Mouse (Mus musculus) liver, embryonic 16.5 days (tissue): ENCODE data around the gene Tmem56. TPM values are rescaled to one million over a fixed set of nuclear protein-coding genes. Genes with fewer than 3 reads are reported as not detected.

Experiments used
- ATAC-seq: fragments of 200-750 bp; cut with Nextera tagmentation; 2 replicates; pipeline ENCODE4 v1.8.0; 2017; ENCODE audit warnings: low read depth, mild to moderate bottlenecking, moderate number of reproducible peaks, moderate library complexity
- H3K27ac ChIP-seq: fragments of 300-500 bp; sonication (generic); 2 replicates; pipeline ENCODE4 v1.5.1; 2014; ENCODE audit warnings: mild to moderate bottlenecking, low read length
- H3K27me3 ChIP-seq: fragments of 300-500 bp; sonication (generic); 2 replicates; pipeline ENCODE4 v1.6.1; 2014; ENCODE audit warnings: low read depth, low read length, mixed read lengths; ENCODE audit not compliant: control insufficient read depth, insufficient read depth
- H3K36me3 ChIP-seq: fragments of 300-500 bp; sonication (generic); 2 replicates; pipeline ENCODE4 v1.6.1; 2014; ENCODE audit warnings: mild to moderate bottlenecking; ENCODE audit not compliant: control insufficient read depth, insufficient read depth
- H3K4me1 ChIP-seq: fragments of 300-500 bp; sonication (generic); 2 replicates; pipeline ENCODE4 v1.6.1; 2014; ENCODE audit warnings: low read depth, low read length, mixed read lengths; ENCODE audit not compliant: control insufficient read depth
- H3K4me2 ChIP-seq: fragments of 300-500 bp; sonication (generic); 2 replicates; pipeline ENCODE4 v1.6.1; 2014; ENCODE audit warnings: low read depth, low read length, mixed read lengths
- H3K4me3 ChIP-seq: fragments of 300-500 bp; sonication (generic); 2 replicates; pipeline ENCODE4 v1.5.1; 2014; ENCODE audit warnings: low read depth, mild to moderate bottlenecking, low read length
- H3K9ac ChIP-seq: fragments of 300-500 bp; sonication (generic); 2 replicates; pipeline ENCODE4 v1.6.1; 2014; ENCODE audit warnings: low read depth, low read length
- H3K9me3 ChIP-seq: fragments of 300-500 bp; sonication (generic); replicated peaks from 2 replicates; pipeline ENCODE4 v1.6.1; 2016; ENCODE audit warnings: low read length; ENCODE audit not compliant: control insufficient read depth
- WGBS: fragments of 180-500 bp; shearing (Covaris S2); extraction: QIAGEN DNeasy Blood & Tissue Kit; methylation state at CpG from one replicate; pipeline ENCODE4 v1.1.7; 2014; ENCODE audit not compliant: insufficient replicate concordance; 5-methylcytosine and 5-hydroxymethylcytosine counted together
- polyA plus RNA-seq: library from polyadenylated mRNA; unstranded; fragments of >200 nt; fragmentation: Nextera tagmentation; extraction: Ambion mirVana; gene quantifications from 2 replicates; pipeline ENCODE4 v1.2.1, GENCODE M21; 2015

The Tmem56 gene
- polyA plus RNA-seq, 1 experiment from 2014 or later: 12.8 TPM

DNA sequence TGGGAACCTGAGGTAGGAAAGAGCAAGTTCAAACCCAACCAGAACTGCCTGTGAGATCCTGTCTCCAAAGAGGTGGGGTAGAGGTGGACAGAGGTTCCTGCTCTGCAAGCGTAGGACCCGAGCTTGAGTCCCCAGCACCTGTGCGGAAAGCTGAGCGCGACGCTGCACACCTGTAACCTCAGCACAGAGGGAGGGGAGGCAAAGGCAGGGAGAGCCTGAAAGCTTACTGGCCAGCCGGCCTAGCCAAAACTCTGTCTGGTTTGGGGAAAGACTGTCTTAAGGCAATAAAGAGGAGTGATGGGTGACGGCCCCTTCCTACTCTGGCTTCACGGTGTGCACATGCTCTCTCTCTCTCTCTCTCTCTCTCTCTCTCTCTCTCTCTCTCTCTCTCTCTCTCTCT lies 30.1 kb upstream of the Tmem56 start:
- Histone ChIP-seq H3K4me2 (no peak overlapping the region), H3K4me1 (no peaks in the 10 kb centered on the region), H3K9me3 (no peaks in the 10 kb centered on the region), H3K9ac (no peak overlapping the region), H3K36me3 (no peaks in the 10 kb centered on the region), H3K27me3 (no peaks in the 10 kb centered on the region), H3K4me3 (no peak overlapping the region), H3K27ac (no peak overlapping the region)
- ATAC-seq: no peak
- WGBS: 80% methylated on average over 9 of the region's 9 CpGs

DNA sequence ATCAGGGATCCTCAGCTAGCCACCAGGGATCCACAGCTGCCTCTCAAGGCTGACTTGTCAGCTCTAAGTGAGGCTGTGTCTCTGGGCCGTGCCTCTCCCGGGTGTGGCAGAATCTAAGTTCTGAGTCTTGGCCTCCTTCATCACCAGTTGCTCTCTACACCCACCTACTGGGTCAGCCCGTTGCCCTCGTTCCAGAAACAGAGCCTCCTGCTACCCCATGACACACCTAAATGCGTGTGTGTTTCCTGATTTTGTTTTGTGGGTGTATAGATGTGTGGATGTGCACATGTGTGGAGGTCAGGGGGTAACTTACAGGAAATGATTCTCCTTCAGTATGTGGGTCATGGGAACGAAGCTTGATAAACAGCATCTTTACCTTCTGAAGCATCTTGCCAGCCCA lies 29.5 kb upstream of the Tmem56 start:
- Histone ChIP-seq H3K27ac (no peak overlapping the region), H3K27me3 (no peaks in the 10 kb centered on the region), H3K9me3 (no peaks in the 10 kb centered on the region), H3K4me2 (no peak overlapping the region), H3K36me3 (no peaks in the 10 kb centered on the region), H3K4me3 (no peak overlapping the region), H3K9ac (no peak overlapping the region), H3K4me1 (no peaks in the 10 kb centered on the region)
- WGBS: 62% methylated on average over 6 of the region's 6 CpGs
- no peak for ATAC-seq

DNA sequence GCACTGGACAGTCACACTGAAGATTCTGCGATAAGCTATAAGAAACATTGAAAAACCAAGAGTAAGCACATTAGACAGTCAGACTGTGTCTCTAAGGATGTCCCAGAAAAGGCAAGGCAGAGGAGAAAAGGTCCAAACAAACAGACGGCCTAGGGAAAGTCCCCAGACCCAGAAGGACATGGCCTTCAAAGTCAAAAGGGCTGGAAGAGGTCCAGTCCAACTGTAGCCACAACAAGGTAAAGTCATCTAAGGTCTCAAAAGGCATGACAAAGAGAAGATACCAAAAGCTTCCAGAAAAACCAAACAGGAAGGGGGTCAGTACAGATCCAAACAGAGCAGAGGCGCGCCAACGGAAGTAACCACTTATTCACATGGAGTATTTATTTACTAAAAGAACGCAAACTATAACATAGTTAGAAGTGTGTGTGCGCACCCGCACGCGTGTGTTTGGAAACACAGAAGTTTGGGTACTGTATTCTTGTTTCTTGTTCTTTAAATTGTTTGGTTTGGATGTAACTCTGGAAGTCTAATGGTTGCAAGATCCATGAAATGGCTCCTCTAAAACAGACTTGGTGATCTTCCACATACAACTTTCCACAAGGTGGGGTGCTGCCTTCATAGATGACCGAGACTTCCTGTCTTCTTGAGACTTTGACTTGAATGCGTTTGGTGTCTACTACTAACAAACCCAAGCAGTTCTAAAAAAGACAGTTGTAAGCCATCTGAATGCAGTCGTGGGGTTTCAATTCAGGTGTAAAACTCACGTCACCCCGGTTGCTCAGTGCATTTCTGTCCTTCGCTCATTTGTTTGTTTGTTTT lies 27.2 kb upstream of the Tmem56 start:
- Histone ChIP-seq H3K36me3 (no peaks in the 10 kb centered on the region), H3K9ac (no peak overlapping the region), H3K27me3 (no peaks in the 10 kb centered on the region), H3K27ac (0 out of 2 replicates have a peak overlapping the region, but pooled peaks have one; percentile 6), H3K4me3 (no peak overlapping the region), H3K4me1 (no peaks in the 10 kb centered on the region), H3K9me3 (no peaks in the 10 kb centered on the region), H3K4me2 (no peak overlapping the region)
- ATAC-seq: no peak
- WGBS: 77% methylated on average over 16 of the region's 16 CpGs

DNA sequence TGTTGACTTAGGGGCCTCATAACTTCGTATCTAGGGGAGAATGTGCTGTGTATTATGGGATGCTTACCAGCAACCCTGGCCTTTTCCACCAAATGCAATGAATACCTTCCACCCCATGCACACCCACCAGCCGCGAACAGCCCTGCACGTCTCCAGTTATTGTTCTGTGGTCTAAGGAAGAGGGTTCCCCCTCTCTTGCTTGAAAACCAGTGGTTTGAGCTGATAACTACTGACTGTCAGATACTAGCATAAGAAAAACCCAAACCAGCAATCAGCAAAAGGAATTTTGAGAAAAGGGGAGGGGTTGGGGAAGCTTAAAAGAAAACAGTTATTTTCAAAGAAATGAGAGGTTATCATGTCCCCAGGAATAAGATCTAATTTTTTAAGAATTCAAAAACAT lies 26.5 kb upstream of the Tmem56 start:
- no peak for ATAC-seq
- 27% methylated on average over 4 of the region's 4 CpGs for WGBS
- Histone ChIP-seq H3K27me3 (no peaks in the 10 kb centered on the region), H3K27ac (no peak overlapping the region), H3K4me2 (no peak overlapping the region), H3K36me3 (no peaks in the 10 kb centered on the region), H3K9ac (no peak overlapping the region), H3K4me3 (no peak overlapping the region), H3K4me1 (no peaks in the 10 kb centered on the region), H3K9me3 (no peaks in the 10 kb centered on the region)

DNA sequence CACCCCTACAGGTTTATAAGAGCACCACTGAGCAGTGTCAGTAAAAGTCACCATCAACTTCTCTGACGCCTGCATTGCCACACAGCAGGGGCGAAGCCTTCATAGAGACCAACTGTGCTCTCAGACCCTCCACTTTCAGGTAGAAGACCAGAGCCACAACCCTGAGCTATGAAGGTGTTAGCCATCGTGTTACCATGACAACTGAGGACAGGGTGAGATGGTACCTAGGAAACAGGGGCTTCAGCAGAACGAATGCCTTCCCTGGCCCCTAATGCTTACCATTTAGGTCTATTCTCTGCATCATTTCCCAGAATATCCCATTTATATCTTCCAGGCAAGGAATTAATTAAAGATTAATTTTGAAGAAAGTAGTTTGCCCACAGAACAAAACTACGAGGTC lies 26.0 kb upstream of the Tmem56 start:
- Histone ChIP-seq H3K36me3 (no peaks in the 10 kb centered on the region), H3K9me3 (no peaks in the 10 kb centered on the region), H3K27ac (no peak overlapping the region), H3K9ac (no peak overlapping the region), H3K4me2 (no peak overlapping the region), H3K4me3 (no peak overlapping the region), H3K4me1 (no peaks in the 10 kb centered on the region), H3K27me3 (no peaks in the 10 kb centered on the region)
- 61% methylated on average over 5 of the region's 5 CpGs for WGBS
- ATAC-seq: no peak

DNA sequence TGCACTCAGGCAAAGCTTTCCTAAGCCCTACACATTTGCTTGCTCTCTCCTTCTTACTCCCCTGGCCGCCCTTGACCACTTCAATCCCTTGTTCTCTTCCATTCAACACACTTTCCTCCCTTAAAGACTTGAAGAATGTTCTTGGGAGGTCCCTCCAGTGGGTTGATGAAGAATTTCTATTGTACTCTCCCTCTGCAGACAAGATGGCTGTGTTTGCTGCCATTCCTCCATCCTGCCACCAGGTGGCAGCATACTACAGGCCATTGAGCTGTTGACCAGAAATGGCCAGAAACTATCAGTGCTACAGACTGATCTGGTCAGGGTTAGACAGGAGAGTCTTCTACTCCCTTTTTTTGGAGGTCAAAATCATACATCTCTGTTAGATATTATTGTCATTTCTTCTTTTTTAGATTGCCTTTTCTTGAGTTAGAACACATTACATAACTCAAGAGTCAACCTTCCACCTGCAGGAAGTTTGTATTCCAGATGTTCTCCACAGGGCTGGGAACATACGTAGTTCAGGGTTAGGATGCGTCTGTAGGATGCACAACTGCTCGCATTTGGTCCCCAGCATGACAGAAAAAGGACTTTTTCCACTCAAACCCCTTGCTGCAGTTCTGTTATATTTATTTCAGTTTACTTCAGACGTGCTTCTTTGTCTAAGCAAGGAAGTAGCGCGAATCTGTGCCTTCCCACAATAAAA lies 24.8 kb upstream of the Tmem56 start:
- no peak overlapping the region for H3K27ac ChIP-seq
- H3K4me3 ChIP-seq: no peak overlapping the region
- WGBS: 64% methylated on average over 7 of the region's 7 CpGs
- no peaks in the 10 kb centered on the region for H3K27me3 ChIP-seq
- H3K9ac ChIP-seq: no peak overlapping the region
- ATAC-seq: peak; percentile 51
- no peaks in the 10 kb centered on the region for H3K36me3 ChIP-seq
- no peaks in the 10 kb centered on the region for H3K4me1 ChIP-seq
- H3K9me3 ChIP-seq: no peaks in the 10 kb centered on the region
- no peak overlapping the region for H3K4me2 ChIP-seq

DNA sequence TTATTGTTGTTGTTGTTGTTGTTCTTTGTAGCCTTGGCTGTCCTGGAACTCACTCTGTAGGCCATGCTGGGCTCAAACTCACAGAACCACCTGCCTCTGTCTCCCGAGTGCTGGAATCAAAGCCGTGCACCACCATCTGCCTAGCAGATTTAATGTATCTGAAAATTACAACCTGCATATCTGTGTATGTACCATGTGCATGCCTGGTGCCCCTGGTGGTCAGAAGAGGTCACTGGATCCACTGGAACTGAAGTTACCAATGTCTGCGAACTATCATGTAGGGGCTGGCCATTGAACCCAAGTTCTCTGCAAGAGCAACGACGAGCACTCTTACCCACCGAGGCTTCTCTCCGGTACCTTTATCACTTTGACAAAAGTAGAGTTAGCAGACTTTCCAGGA lies 23.7 kb upstream of the Tmem56 start:
- no peak for ATAC-seq
- H3K9me3 ChIP-seq: no peaks in the 10 kb centered on the region

DNA sequence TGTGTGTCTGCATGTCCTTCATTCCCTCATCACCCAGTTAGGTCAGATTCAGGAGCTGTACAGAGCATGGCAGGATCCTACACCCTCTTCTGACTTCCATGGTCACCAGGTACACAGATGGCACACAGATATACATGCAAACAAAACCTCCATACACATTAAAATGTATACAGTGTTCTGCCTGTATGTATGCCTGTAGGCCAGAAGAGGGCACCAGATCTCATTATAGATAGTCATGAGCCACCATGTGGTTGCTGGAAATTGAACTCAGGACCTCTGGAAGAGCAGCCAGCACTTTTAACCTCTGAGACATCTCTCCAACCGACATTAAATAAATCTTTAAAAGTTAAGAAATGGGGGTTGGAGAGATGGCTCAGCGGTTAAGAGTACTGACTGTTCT lies 11.3 kb upstream of the Tmem56 start:
- Histone ChIP-seq H3K4me2 (no peak overlapping the region), H3K4me3 (no peak overlapping the region), H3K9me3 (no peaks in the 10 kb centered on the region), H3K27me3 (no peaks in the 10 kb centered on the region), H3K9ac (no peak overlapping the region), H3K36me3 (no peaks in the 10 kb centered on the region), H3K4me1 (peaks cover 12% of the 10 kb centered on the region), H3K27ac (no peak overlapping the region)
- no peak for ATAC-seq
- WGBS: 79% methylated on average over 2 of the region's 2 CpGs

More for the DNA sequence above, 23.7 kb upstream of the Tmem56 start:
- H3K36me3 ChIP-seq: no peaks in the 10 kb centered on the region
- H3K27me3 ChIP-seq: no peaks in the 10 kb centered on the region
- no peak overlapping the region for H3K27ac ChIP-seq
- H3K4me3 ChIP-seq: no peak overlapping the region
- 83% methylated on average over 7 of the region's 7 CpGs for WGBS
- no peaks in the 10 kb centered on the region for H3K4me1 ChIP-seq
- H3K4me2 ChIP-seq: no peak overlapping the region
- no peak overlapping the region for H3K9ac ChIP-seq

DNA sequence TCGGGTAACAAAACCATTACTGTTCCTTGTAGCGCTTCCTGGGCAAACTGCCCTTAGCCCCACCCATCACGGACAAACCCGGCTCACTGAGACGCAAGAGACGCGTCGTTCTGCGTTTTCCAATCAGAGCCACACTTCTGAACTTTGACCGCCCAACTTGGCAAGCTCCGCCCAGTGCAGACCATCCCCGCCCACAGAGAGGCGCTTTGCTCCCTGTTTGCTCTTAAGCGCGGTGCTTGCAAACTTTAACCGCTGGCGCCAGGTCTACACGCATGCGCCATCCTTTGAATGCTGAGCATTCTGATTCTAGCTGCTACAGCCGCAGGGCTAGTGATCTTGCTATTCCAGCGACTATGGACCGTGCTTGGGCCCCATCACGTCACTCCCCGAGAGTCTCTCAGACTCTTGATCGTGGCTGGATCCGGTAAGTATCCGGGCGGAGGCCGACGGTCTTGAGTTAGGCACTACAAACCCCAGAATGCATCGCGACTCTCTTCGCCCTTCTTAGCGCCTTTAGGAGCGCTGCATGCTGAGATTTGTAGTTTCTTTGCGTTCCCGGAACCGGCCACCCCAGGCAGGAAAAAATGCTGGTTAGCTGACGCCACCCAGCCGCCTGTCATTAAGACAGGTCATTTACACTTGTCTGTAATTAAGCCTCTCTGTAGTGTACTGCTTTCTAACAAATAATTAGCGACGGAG lies 8.8 kb upstream of the Tmem56 start, which contains the start of gene Alg14:
TSS of gene Alg14 (plus strand) at position 214 of the 699 bp plus-strand sequence.
- ATAC-seq: peak; percentile 96
- H3K4me1 ChIP-seq: peaks cover 12% of the 10 kb centered on the region
- H3K27me3 ChIP-seq: no peaks in the 10 kb centered on the region
- peak within 1 kb of the TSS; percentile 85 for H3K9ac ChIP-seq
- H3K27ac ChIP-seq: peak within 1 kb of the TSS; percentile 92
- H3K9me3 ChIP-seq: no peaks in the 10 kb centered on the region
- peak within 1 kb of the TSS; percentile 74 for H3K4me3 ChIP-seq
- under 1% methylated on average over 42 of the region's 42 CpGs for WGBS
- no peaks in the 10 kb centered on the region for H3K36me3 ChIP-seq
- peak within 1 kb of the TSS; percentile 92 for H3K4me2 ChIP-seq
